Mouse (Mus musculus) heart, embryonic 13.5 days (tissue): ENCODE measurements around the gene Cdh6. TPM values are rescaled to one million over a fixed set of nuclear protein-coding genes. Genes with fewer than 3 reads are reported as not detected.

Source experiments
- ATAC-seq: fragments of 200-750 bp; cut with Nextera tagmentation; 2 replicates; pipeline ENCODE4 v1.8.0; 2017; ENCODE audit warnings: moderate TSS enrichment; ENCODE audit not compliant: insufficient number of reproducible peaks, low FRiP score, low TSS enrichment; ENCODE audit errors: extremely low read depth
- H3K27ac ChIP-seq: fragments of 300-500 bp; sonication (generic); replicated peaks from 2 replicates; pipeline ENCODE4 v1.5.1; 2015; ENCODE audit warnings: moderate library complexity, mild to moderate bottlenecking, inconsistent platforms
- H3K27me3 ChIP-seq: fragments of 300-500 bp; sonication (generic); replicated peaks from 2 replicates; pipeline ENCODE4 v1.6.1; 2015; ENCODE audit warnings: mild to moderate bottlenecking, inconsistent platforms
- H3K36me3 ChIP-seq: fragments of 300-500 bp; sonication (generic); 2 replicates; pipeline ENCODE4 v1.6.1; 2015; ENCODE audit warnings: mild to moderate bottlenecking, inconsistent platforms
- H3K4me1 ChIP-seq: fragments of 300-500 bp; sonication (generic); 2 replicates; pipeline ENCODE4 v1.6.1; 2015; ENCODE audit warnings: inconsistent platforms
- H3K4me2 ChIP-seq: fragments of 300-500 bp; sonication (generic); 2 replicates; pipeline ENCODE4 v1.6.1; 2015; ENCODE audit warnings: inconsistent platforms, mild to moderate bottlenecking, moderate library complexity
- H3K4me3 ChIP-seq: fragments of 300-500 bp; sonication (generic); 2 replicates; pipeline ENCODE4 v1.5.1; 2015; ENCODE audit warnings: moderate library complexity, mild to moderate bottlenecking, inconsistent platforms
- H3K9ac ChIP-seq: fragments of 300-500 bp; sonication (generic); 2 replicates; pipeline ENCODE4 v1.6.1; 2015; ENCODE audit warnings: inconsistent platforms, mild to moderate bottlenecking, moderate library complexity
- H3K9me3 ChIP-seq: fragments of 300-500 bp; sonication (generic); 2 replicates; pipeline ENCODE4 v1.6.1; 2016; ENCODE audit warnings: inconsistent platforms
- WGBS: fragments of 180-500 bp; shearing (Covaris S2); methylation state at CpG from one replicate; pipeline ENCODE4 v1.1.7; 2015; ENCODE audit warnings: mixed read lengths; 5-methylcytosine and 5-hydroxymethylcytosine counted together
- polyA plus RNA-seq: library from polyadenylated mRNA; unstranded; fragments of >200 nt; fragmentation: Nextera tagmentation; extraction: Ambion mirVana; gene quantifications from 2 replicates; pipeline ENCODE4 v1.2.1, GENCODE M21; 2015

Cdh6 gene
- 1.7 and 2.3 TPM in 2 replicates for polyA plus RNA-seq

DNA sequence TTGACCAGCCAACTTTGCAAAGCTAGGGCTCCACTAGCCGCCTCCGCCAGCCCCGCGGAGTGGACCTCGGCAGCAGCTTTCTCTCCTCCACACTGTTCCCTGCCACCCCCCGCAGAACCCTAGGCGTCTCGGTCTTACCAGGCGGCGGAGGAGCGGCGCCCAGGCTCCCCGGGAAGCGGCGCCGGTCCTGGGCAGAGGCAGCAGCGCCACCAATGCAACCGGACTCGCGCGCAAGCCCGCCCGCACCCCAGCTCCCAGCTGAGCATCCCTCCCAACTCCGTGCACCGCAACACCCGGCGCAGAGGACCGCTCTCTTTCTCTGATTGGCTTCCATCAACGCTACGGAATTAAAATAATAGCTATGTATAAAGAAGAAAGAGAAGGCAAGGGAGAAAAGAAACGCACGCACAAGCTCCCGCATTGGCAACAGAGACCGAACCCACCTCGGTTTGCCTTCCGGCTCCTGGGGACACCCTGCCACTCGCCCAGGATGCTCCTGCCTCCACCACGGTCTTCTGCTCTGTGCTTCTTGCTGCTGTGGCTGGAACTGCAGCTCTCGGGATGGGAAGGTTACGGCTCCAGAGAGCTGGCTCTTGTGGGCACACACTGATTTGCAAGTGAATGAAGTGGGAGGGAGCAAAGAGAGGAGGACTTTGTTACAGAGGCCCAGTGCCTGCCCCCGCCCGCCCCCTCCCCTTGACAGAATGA lies at the start of gene Cdh6:
Cdh6 (minus strand) TSS at position 605 of the 708 bp plus-strand sequence.
- H3K4me1 ChIP-seq, result peaks cover 14% of the 10 kb centered on the region
- H3K4me2 ChIP-seq, result peak within 1 kb of the TSS; percentile 91
- H3K9me3 ChIP-seq, result no peaks in the 10 kb centered on the region
- peaks cover 12% of the 10 kb centered on the region for H3K27me3 ChIP-seq
- peak within 1 kb of the TSS; percentile 65 for H3K4me3 ChIP-seq
- WGBS, result under 1% methylated on average over 42 of the region's 42 CpGs
- H3K36me3 ChIP-seq, result no peaks in the 10 kb centered on the region
- ATAC-seq, result peak; percentile 56; the same call in 1 of the 2 replicates
- H3K9ac ChIP-seq, result peak within 1 kb of the TSS; percentile 79
- H3K27ac ChIP-seq, result peak within 1 kb of the TSS; percentile 54; the same call in 1 of the 2 replicates

DNA sequence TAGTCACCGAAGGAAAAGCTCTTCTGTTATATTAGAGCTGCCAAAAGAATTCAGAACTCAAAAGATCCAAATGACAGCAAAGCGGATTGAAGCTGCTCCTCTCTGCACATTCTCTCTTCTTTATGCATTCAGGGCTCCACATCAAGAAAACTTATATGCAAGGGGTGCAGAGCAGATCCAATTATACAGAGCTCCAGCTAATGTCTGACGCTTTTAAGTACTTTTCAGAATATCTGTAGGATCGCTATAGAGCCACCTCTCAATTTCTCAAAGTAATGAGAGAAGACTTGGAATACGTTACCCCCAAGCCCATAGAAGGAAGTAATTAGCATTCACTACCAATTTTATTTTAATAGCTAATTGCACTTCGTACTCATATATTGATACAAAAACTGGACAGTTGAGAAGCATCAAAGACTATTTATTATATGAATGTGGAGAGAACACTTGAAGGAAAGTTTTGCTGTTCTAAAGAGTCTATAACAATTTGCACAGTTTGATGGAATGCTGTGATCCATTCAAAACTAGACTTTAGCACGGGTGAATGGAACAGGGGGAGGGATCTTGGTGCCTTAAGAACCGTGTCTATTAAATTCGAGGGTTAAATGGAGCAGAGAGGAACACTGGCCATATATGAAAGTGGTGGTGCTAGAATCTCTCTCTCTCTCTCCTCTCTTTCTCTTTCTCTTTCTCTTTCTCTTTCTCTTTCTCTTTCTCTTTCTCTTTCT lies 46.4 kb upstream of the Cdh6 start:
- Histone ChIP-seq H3K4me2 (no peak overlapping the region), H3K4me3 (no peak overlapping the region), H3K27ac (no peak overlapping the region), H3K9me3 (no peaks in the 10 kb centered on the region), H3K27me3 (no peaks in the 10 kb centered on the region), H3K36me3 (no peaks in the 10 kb centered on the region), H3K4me1 (peaks cover 6% of the 10 kb centered on the region), H3K9ac (no peak overlapping the region)
- 77% methylated on average over 9 of the region's 9 CpGs for WGBS
- ATAC-seq, result no peak

DNA sequence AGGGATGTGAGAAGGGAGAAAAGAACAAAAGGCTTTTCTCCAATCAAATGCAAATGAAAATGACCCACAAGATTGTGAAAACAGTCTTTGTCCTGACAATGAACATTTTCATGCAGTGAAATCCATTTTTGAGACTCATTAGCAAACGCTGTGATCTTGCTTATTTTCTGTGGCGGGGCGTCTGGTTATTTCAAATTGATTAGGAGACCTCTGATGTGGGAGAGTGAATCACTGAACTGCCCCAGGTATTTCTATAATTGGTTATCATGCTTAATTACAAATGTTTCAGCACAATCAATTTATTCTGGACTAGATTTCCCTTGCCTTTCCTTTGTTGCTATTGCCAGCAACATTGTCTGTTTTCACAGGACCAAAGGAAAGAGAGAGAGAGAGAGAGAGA lies 44.3 kb upstream of the Cdh6 start:
- WGBS, result 79% methylated on average over 3 of the region's 3 CpGs
- peaks cover 6% of the 10 kb centered on the region for H3K4me1 ChIP-seq
- ATAC-seq, result no peak
- no peaks in the 10 kb centered on the region for H3K36me3 ChIP-seq
- H3K4me3 ChIP-seq, result no peak overlapping the region
- H3K9me3 ChIP-seq, result no peaks in the 10 kb centered on the region
- H3K9ac ChIP-seq, result no peak overlapping the region
- H3K27me3 ChIP-seq, result no peaks in the 10 kb centered on the region
- no peak overlapping the region for H3K4me2 ChIP-seq
- no peak overlapping the region for H3K27ac ChIP-seq

DNA sequence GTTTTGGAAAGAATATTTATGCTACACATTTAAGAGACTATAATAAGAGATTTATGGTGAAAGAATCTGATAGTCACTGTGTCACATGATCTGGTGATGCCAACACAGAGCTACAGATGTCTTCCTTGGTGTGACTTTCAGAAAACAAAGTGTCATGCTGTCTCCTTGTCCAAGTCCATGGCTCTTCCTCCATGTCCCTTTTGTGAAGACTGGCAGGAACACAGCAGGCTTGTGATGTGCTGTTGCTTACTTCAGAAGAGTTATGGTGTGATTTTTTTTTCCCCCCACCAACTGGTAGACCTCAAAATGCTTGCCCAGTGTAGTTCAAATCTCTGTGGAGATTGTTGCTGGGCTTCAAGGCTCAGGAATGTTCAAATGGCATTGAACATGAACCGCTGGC lies 43.7 kb upstream of the Cdh6 start:
- no peak overlapping the region for H3K4me3 ChIP-seq
- no peaks in the 10 kb centered on the region for H3K36me3 ChIP-seq
- WGBS, result 79% methylated on average over 1 of the region's 1 CpGs
- no peak overlapping the region for H3K27ac ChIP-seq
- H3K4me1 ChIP-seq, result peaks cover 6% of the 10 kb centered on the region
- no peaks in the 10 kb centered on the region for H3K9me3 ChIP-seq
- ATAC-seq, result no peak
- H3K9ac ChIP-seq, result no peak overlapping the region
- peak overlapping the region; percentile 56 for H3K4me2 ChIP-seq
- no peaks in the 10 kb centered on the region for H3K27me3 ChIP-seq

DNA sequence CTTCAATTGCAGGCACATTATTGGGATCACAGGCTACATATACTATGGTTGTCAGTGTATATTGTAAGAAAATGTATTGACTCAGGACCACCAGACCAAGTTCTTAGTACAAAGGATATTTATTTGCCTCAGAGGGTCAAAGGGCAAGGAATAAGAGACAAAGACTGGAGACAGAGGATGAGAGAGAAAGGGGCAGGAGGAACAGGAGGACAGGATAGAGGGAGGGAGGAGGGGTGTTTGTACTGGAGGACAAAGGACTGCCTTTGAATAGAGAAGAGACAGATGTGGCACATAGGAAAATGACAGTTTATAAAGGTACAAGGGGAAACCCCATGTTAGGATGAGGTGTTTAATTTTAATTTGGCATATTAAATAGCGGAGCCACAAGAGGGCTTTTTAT lies 39.5 kb upstream of the Cdh6 start:
- H3K4me3 ChIP-seq, result no peak overlapping the region
- WGBS, result 83% methylated on average over 1 of the region's 1 CpGs
- no peak overlapping the region for H3K4me2 ChIP-seq

DNA sequence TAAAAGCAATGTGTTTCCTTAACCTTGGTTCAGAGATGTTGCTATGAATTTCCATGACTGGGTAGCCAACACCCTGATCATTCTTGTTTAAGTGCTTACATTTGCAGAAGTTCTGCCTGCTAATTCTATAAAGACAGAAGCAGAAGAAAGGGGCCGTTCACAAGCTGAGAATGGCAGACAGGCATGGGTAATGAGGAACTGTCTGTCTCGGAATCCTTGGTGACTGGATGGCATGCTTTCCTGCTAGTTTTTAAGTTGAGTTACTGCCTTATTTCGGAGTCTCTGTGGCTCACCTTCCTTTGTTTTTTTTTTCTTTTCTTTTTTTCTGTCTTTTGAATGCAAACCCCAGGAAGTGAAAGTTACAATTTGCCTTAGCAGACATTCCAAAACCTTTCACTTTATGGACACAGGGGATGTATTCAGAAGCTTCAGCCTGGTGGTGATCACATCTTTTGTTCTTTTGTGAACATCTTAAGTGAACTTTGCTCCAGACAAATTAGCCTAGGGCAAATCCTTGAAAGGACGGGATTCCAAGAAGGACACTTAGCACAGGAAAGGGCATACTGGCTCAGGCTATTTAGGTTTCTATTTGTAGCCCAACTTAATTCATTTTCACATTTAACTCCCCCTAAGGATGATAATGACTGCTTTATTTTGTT lies 38.7 kb upstream of the Cdh6 start:
- H3K4me2 ChIP-seq, result no peak overlapping the region
- WGBS, result 58% methylated on average over 4 of the region's 4 CpGs
- H3K27me3 ChIP-seq, result no peaks in the 10 kb centered on the region
- H3K4me1 ChIP-seq, result peaks cover 6% of the 10 kb centered on the region
- no peaks in the 10 kb centered on the region for H3K36me3 ChIP-seq
- H3K4me3 ChIP-seq, result no peak overlapping the region
- no peak overlapping the region for H3K9ac ChIP-seq
- ATAC-seq, result no peak
- H3K27ac ChIP-seq, result no peak overlapping the region
- no peaks in the 10 kb centered on the region for H3K9me3 ChIP-seq

More for the DNA sequence above, 39.5 kb upstream of the Cdh6 start:
- Histone ChIP-seq H3K9me3 (no peaks in the 10 kb centered on the region), H3K27ac (no peak overlapping the region), H3K27me3 (no peaks in the 10 kb centered on the region), H3K36me3 (no peaks in the 10 kb centered on the region), H3K9ac (no peak overlapping the region), H3K4me1 (peaks cover 6% of the 10 kb centered on the region)
- ATAC-seq, result no peak

DNA sequence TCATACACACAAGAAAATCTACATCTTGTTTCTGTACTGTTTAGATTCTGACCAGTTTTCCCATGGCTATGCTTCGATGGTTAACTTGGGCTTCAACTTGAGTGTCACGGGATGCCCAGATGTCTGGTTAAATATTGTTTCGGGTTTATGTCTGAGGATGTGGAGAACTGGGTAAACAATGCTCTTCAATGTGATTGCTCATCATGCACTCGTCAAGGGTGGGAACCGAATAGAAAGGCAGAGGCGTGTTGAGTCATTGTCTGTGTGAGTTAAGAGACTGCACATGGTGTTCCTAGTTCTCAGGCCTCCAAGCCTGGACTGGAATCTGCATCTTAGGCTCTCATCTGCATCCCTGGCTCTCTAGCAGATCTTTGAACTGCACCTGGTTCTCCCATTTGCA lies 36.7 kb upstream of the Cdh6 start:
- no peaks in the 10 kb centered on the region for H3K9me3 ChIP-seq
- no peaks in the 10 kb centered on the region for H3K36me3 ChIP-seq
- no peak overlapping the region for H3K27ac ChIP-seq
- 80% methylated on average over 6 of the region's 6 CpGs for WGBS
- no peaks in the 10 kb centered on the region for H3K27me3 ChIP-seq
- no peak overlapping the region for H3K9ac ChIP-seq
- no peak overlapping the region for H3K4me2 ChIP-seq
- ATAC-seq, result no peak
- no peaks in the 10 kb centered on the region for H3K4me1 ChIP-seq
- no peak overlapping the region for H3K4me3 ChIP-seq

DNA sequence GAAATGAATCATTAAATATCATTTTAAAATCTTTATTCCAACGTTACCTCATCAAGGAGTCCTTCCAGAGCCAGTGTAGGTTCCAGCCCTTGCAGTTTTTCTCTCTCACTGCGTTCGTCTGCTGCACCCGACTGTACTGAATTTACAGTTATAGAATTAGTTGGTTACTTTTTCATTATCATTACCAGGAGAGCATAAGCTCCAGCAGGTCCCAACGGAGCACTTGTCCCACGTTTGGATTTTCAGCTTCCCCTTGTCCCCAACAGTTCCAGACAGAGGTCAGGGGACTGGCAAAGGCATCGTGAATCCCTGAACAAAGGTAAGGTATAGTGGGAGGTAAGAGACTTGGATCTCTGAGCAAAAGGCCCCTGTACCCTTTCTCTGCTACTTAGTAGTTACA lies 35.2 kb upstream of the Cdh6 start:
- no peak for ATAC-seq
- Histone ChIP-seq H3K9ac (no peak overlapping the region), H3K36me3 (no peaks in the 10 kb centered on the region), H3K27ac (no peak overlapping the region), H3K4me2 (no peak overlapping the region), H3K9me3 (no peaks in the 10 kb centered on the region), H3K4me3 (no peak overlapping the region), H3K4me1 (no peaks in the 10 kb centered on the region), H3K27me3 (no peaks in the 10 kb centered on the region)
- 72% methylated on average over 7 of the region's 7 CpGs for WGBS

DNA sequence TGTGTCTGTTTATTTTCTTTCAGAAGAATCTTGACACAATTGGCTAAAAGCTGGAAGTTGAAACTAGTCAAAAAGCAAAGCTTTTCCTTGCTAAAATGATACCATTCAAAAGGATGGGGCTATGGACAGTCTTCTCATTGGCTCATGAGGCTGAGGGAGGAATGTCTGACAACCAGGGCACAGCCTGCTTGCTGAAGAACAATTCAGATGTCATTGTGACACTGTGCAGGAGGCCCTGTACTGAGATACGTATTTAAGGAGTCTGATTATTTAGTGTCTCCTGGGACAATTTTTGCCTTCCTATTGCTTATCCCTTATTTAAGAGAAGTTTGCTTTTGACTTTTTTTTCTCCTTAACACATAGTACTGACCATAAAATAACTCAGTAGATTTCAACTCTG lies 22.8 kb upstream of the Cdh6 start:
- 7% methylated on average over 1 of the region's 1 CpGs for WGBS

DNA sequence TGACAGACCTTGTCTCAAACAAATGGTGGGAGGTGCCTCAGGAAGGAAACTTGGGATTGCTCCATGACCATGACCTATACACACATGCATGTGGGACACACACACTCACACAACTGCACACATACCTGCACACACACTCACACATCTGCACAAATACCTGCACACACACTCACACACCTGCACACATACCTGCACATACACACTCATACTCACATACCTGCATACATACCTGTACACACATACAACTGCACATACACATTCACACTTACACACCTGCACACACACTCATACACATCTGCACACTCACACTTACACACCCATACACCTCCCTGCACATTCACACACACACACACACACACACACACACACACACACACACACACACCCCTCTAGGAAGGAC lies 20.6 kb upstream of the Cdh6 start:
- Histone ChIP-seq H3K36me3 (no peaks in the 10 kb centered on the region), H3K4me1 (peaks cover 6% of the 10 kb centered on the region), H3K9ac (no peak overlapping the region), H3K4me3 (no peak overlapping the region), H3K4me2 (no peak overlapping the region), H3K27ac (no peak overlapping the region), H3K9me3 (no peaks in the 10 kb centered on the region), H3K27me3 (no peaks in the 10 kb centered on the region)
- ATAC-seq, result no peak

More for the DNA sequence above, 22.8 kb upstream of the Cdh6 start:
- no peak overlapping the region for H3K9ac ChIP-seq
- no peak overlapping the region for H3K4me2 ChIP-seq
- no peak overlapping the region for H3K4me3 ChIP-seq
- H3K27me3 ChIP-seq, result no peaks in the 10 kb centered on the region
- no peaks in the 10 kb centered on the region for H3K9me3 ChIP-seq
- no peak; the same call in 1 of the 2 replicates for ATAC-seq
- H3K36me3 ChIP-seq, result no peaks in the 10 kb centered on the region
- no peak overlapping the region for H3K27ac ChIP-seq
- peaks cover 6% of the 10 kb centered on the region for H3K4me1 ChIP-seq

DNA sequence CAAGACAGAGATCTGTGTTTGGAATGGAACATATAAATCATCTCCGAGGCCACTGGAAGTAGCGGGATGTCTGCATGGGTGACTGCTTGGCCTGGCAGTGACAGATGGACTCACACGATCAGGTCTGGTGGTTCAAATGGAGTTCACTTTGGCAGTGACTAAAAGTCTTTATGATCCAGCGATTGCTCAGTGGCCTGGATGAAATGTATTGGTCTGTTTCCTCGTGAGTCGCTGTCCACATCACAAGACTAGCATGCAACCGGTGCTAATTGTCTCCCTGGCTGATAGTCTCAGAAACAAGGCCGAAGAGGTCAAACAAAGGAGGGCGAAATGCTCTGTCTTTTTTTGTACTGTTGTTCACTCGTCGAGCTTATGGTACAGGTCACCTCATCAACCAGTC lies 19.6 kb upstream of the Cdh6 start:
- Histone ChIP-seq H3K9me3 (no peaks in the 10 kb centered on the region), H3K36me3 (no peaks in the 10 kb centered on the region), H3K9ac (no peak overlapping the region), H3K4me3 (no peak overlapping the region), H3K27me3 (no peaks in the 10 kb centered on the region), H3K27ac (no peak overlapping the region), H3K4me1 (peaks cover 6% of the 10 kb centered on the region), H3K4me2 (no peak overlapping the region)
- ATAC-seq, result no peak
- 50% methylated on average over 11 of the region's 11 CpGs for WGBS
